Mouse (Mus musculus) cerebellum, adult 11-12 months (tissue): ENCODE measurements around the gene Dppa3.

Experiments
- DNase-seq: peaks from one replicate; pipeline ENCODE4 v3.0.0; 2022

Gene Dppa3

GRCm38 (mm10) chr6:122670201-122670551 is 44.0 kb downstream of the Dppa3 start:
- DNase-seq, result peak; percentile 21

- no peak for DNase-seq
These were observed 44.6 kb downstream of the Dppa3 start for GRCm38 (mm10) chr6:122670841-122671240.

DNA sequence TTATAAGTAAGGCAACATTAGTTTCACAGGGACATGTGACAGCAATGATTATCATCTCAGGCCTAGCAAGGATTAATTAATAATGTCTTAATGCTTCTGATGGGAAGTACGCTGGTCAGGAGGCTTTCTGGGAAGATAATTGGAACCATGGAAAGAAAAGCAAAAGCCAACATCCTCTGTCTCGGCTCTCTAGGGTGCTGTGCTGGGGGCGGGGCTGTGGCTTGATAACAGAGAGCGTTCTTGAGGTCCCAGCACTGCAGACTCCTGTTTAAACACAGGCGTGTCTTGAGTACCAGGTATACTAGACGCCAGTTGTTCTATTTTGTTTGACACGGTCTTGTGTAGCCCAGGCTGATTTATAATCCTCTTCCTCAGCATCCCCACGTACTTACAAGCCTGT is 46.5 kb downstream of the Dppa3 start:
- DNase-seq, result no peak
